Mouse (Mus musculus) limb, embryonic 10.5 days (tissue): Measurements from ENCODE around the gene Lrrc73. TPM values are rescaled to one million over a fixed set of nuclear protein-coding genes. Genes with fewer than 3 reads are reported as not detected.

ENCODE experiments used
- DNase-seq: peaks from one replicate; pipeline ENCODE4 v3.0.0-alpha.2; 2017; ENCODE audit warnings: low spot score
- H3K27ac ChIP-seq: fragments of 300-500 bp; sonication (generic); 2 replicates; pipeline ENCODE4 v1.5.1; 2016; ENCODE audit warnings: mild to moderate bottlenecking
- H3K27me3 ChIP-seq: fragments of 300-500 bp; sonication (generic); 2 replicates; pipeline ENCODE4 v1.6.1; 2016; ENCODE audit warnings: low read depth, mild to moderate bottlenecking; ENCODE audit not compliant: poor library complexity, severe bottlenecking
- H3K36me3 ChIP-seq: fragments of 300-500 bp; sonication (generic); 2 replicates; pipeline ENCODE4 v1.6.1; 2016; ENCODE audit warnings: mild to moderate bottlenecking, moderate library complexity
- H3K4me1 ChIP-seq: fragments of 300-500 bp; sonication (generic); 2 replicates; pipeline ENCODE4 v1.6.1; 2016
- H3K4me3 ChIP-seq: fragments of 300-500 bp; sonication (generic); 2 replicates; pipeline ENCODE4 v1.5.1; 2016; ENCODE audit warnings: mild to moderate bottlenecking, moderate library complexity
- H3K9me3 ChIP-seq: fragments of 300-500 bp; sonication (generic); replicated peaks from 2 replicates; pipeline ENCODE4 v1.6.1; 2016; ENCODE audit warnings: mild to moderate bottlenecking
- WGBS: fragments of 180-500 bp; shearing (Covaris S2); methylation state at CpG from one replicate; pipeline ENCODE4 v1.1.7; 2016; 5-methylcytosine and 5-hydroxymethylcytosine counted together
- polyA plus RNA-seq: library from polyadenylated mRNA; unstranded; fragments of >200 nt; fragmentation: Nextera tagmentation; extraction: Ambion mirVana; gene quantifications from 2 replicates; pipeline ENCODE4 v1.2.1, GENCODE M21; 2016

The Lrrc73 gene
- polyA plus RNA-seq: 0.25 and 0.44 TPM in 2 replicates

- 2% methylated on average over 48 of the region's 48 CpGs for WGBS
- H3K4me3 ChIP-seq: peak within 1 kb of the TSS; percentile 74
- peak within 1 kb of the TSS; percentile 47 for H3K27ac ChIP-seq
- peaks cover 28% of the 10 kb centered on the region for H3K4me1 ChIP-seq
- peak; percentile 97 for DNase-seq
- H3K27me3 ChIP-seq: peaks cover 35% of the 10 kb centered on the region
- H3K36me3 ChIP-seq: peaks cover 61% of the 10 kb centered on the region
- H3K9me3 ChIP-seq: no peaks in the 10 kb centered on the region
Observed at GRCm38 (mm10) chr17:46253452-46254084, at the start of gene Lrrc73. Lrrc73 (plus strand) TSS chr17:46253531.

- Histone ChIP-seq H3K4me1 (peaks cover 13% of the 10 kb centered on the region), H3K9me3 (no peaks in the 10 kb centered on the region), H3K27me3 (no peaks in the 10 kb centered on the region), H3K36me3 (peaks cover 79% of the 10 kb centered on the region), H3K4me3 (no peak overlapping the region), H3K27ac (no peak overlapping the region)
- no peak for DNase-seq
Observed at GRCm38 (mm10) chr17:46206676-46207075, 46.7 kb upstream of the Lrrc73 start.

GRCm38 (mm10) chr17:46210550-46210949, 42.8 kb upstream of the Lrrc73 start:
- Histone ChIP-seq H3K4me1 (no peaks in the 10 kb centered on the region), H3K27ac (no peak overlapping the region), H3K36me3 (peaks cover 100% of the 10 kb centered on the region), H3K9me3 (no peaks in the 10 kb centered on the region), H3K27me3 (no peaks in the 10 kb centered on the region), H3K4me3 (no peak overlapping the region)
- WGBS: 94% methylated on average over 3 of the region's 3 CpGs
- no peak for DNase-seq

GRCm38 (mm10) chr17:46221601-46222000, 31.7 kb upstream of the Lrrc73 start:
- Histone ChIP-seq H3K36me3 (peaks cover 100% of the 10 kb centered on the region), H3K4me1 (no peaks in the 10 kb centered on the region), H3K4me3 (no peak overlapping the region), H3K27ac (no peak overlapping the region), H3K27me3 (no peaks in the 10 kb centered on the region), H3K9me3 (no peaks in the 10 kb centered on the region)
- 89% methylated on average over 3 of the region's 3 CpGs for WGBS
- no peak for DNase-seq

- no peaks in the 10 kb centered on the region for H3K4me1 ChIP-seq
- no peaks in the 10 kb centered on the region for H3K27me3 ChIP-seq
- peaks cover 100% of the 10 kb centered on the region for H3K36me3 ChIP-seq
- H3K4me3 ChIP-seq: no peak overlapping the region
- DNase-seq: no peak
- WGBS: 51% methylated on average over 7 of the region's 7 CpGs
- no peak overlapping the region for H3K27ac ChIP-seq
- H3K9me3 ChIP-seq: no peaks in the 10 kb centered on the region
Observed at GRCm38 (mm10) chr17:46227576-46227975, 25.8 kb upstream of the Lrrc73 start.

- H3K4me1 ChIP-seq: no peaks in the 10 kb centered on the region
- DNase-seq: no peak
- peaks cover 100% of the 10 kb centered on the region for H3K36me3 ChIP-seq
- WGBS: 86% methylated on average over 1 of the region's 1 CpGs
- no peaks in the 10 kb centered on the region for H3K27me3 ChIP-seq
- no peak overlapping the region for H3K4me3 ChIP-seq
- no peaks in the 10 kb centered on the region for H3K9me3 ChIP-seq
- no peak overlapping the region for H3K27ac ChIP-seq
Observed at GRCm38 (mm10) chr17:46236067-46236466, 17.3 kb upstream of the Lrrc73 start.

- no peaks in the 10 kb centered on the region for H3K4me1 ChIP-seq
- no peaks in the 10 kb centered on the region for H3K27me3 ChIP-seq
- no peak overlapping the region for H3K27ac ChIP-seq
- no peak overlapping the region for H3K4me3 ChIP-seq
- peaks cover 100% of the 10 kb centered on the region for H3K36me3 ChIP-seq
- DNase-seq: no peak
- 92% methylated on average over 6 of the region's 6 CpGs for WGBS
- H3K9me3 ChIP-seq: no peaks in the 10 kb centered on the region
Observed at GRCm38 (mm10) chr17:46237079-46237478, 16.3 kb upstream of the Lrrc73 start.

GRCm38 (mm10) chr17:46237480-46237879, 15.9 kb upstream of the Lrrc73 start:
- Histone ChIP-seq H3K9me3 (no peaks in the 10 kb centered on the region), H3K36me3 (peaks cover 100% of the 10 kb centered on the region), H3K4me1 (no peaks in the 10 kb centered on the region), H3K27ac (no peak overlapping the region), H3K4me3 (no peak overlapping the region), H3K27me3 (no peaks in the 10 kb centered on the region)
- no peak for DNase-seq
- WGBS: 84% methylated on average over 5 of the region's 5 CpGs

- no peaks in the 10 kb centered on the region for H3K9me3 ChIP-seq
- DNase-seq: no peak
- no peaks in the 10 kb centered on the region for H3K4me1 ChIP-seq
- no peak overlapping the region for H3K4me3 ChIP-seq
- H3K27me3 ChIP-seq: no peaks in the 10 kb centered on the region
- H3K27ac ChIP-seq: no peak overlapping the region
- 92% methylated on average over 15 of the region's 15 CpGs for WGBS
- H3K36me3 ChIP-seq: peaks cover 100% of the 10 kb centered on the region
Observed at GRCm38 (mm10) chr17:46239516-46240114, 13.7 kb upstream of the Lrrc73 start.

- peaks cover under 1% of the 10 kb centered on the region; the same call in 1 of the 2 replicates for H3K4me1 ChIP-seq
- H3K27ac ChIP-seq: no peak overlapping the region
- peaks cover 100% of the 10 kb centered on the region for H3K36me3 ChIP-seq
- no peaks in the 10 kb centered on the region for H3K27me3 ChIP-seq
- DNase-seq: no peak
- no peak overlapping the region for H3K4me3 ChIP-seq
- H3K9me3 ChIP-seq: no peaks in the 10 kb centered on the region
- 76% methylated on average over 11 of the region's 11 CpGs for WGBS
Observed at GRCm38 (mm10) chr17:46241471-46241870, 11.9 kb upstream of the Lrrc73 start.

- Histone ChIP-seq H3K36me3 (peaks cover 98% of the 10 kb centered on the region), H3K9me3 (no peaks in the 10 kb centered on the region), H3K27me3 (no peaks in the 10 kb centered on the region), H3K27ac (no peak overlapping the region), H3K4me1 (peaks cover 8% of the 10 kb centered on the region), H3K4me3 (no peak overlapping the region)
- 91% methylated on average over 13 of the region's 13 CpGs for WGBS
- no peak for DNase-seq
Observed at GRCm38 (mm10) chr17:46242274-46242673, 11.1 kb upstream of the Lrrc73 start.

- no peaks in the 10 kb centered on the region for H3K9me3 ChIP-seq
- H3K4me3 ChIP-seq: no peak overlapping the region
- DNase-seq: peak; percentile 29
- 90% methylated on average over 4 of the region's 4 CpGs for WGBS
- peaks cover 8% of the 10 kb centered on the region for H3K4me1 ChIP-seq
- no peak overlapping the region for H3K27ac ChIP-seq
- H3K27me3 ChIP-seq: no peaks in the 10 kb centered on the region
- H3K36me3 ChIP-seq: peaks cover 90% of the 10 kb centered on the region
Observed at GRCm38 (mm10) chr17:46242993-46243392, 10.3 kb upstream of the Lrrc73 start.

- Histone ChIP-seq H3K4me1 (peaks cover 13% of the 10 kb centered on the region), H3K27ac (no peak overlapping the region), H3K36me3 (peaks cover 84% of the 10 kb centered on the region), H3K9me3 (no peaks in the 10 kb centered on the region), H3K27me3 (no peaks in the 10 kb centered on the region), H3K4me3 (no peak overlapping the region)
- DNase-seq: no peak
- 84% methylated on average over 2 of the region's 2 CpGs for WGBS
Observed at GRCm38 (mm10) chr17:46243624-46244023, 9.7 kb upstream of the Lrrc73 start.
